Mouse (Mus musculus): ENCODE measurements around the gene Tbcel. TPM values are rescaled to one million over a fixed set of nuclear protein-coding genes. Genes with fewer than 3 reads are reported as not detected.

The Tbcel gene
- polyA plus RNA-seq, 1 experiment from 2014 or later = 4.7 TPM

- H3K4me1 ChIP-seq (ENCODE audit: insufficient read depth, low read length) = peaks cover 3% of the 10 kb centered on the region; the same call in 1 of the 2 replicates
- H3K9ac ChIP-seq (replicated peaks; ENCODE audit: low read length) = no peak overlapping the region
- 58% methylated on average over 4 of the region's 4 CpGs for WGBS
- H3K27me3 ChIP-seq (ENCODE audit: insufficient read depth, low read length) = no peaks in the 10 kb centered on the region
- no peak overlapping the region for H3K27ac ChIP-seq (ENCODE audit: low read length)
- H3K4me3 ChIP-seq (ENCODE audit: low read length) = no peak overlapping the region
- no peak for ATAC-seq (ENCODE audit: low FRiP score, low TSS enrichment)
- no peaks in the 10 kb centered on the region for H3K9me3 ChIP-seq (ENCODE audit: low read length)
- no peak overlapping the region for H3K4me2 ChIP-seq (replicated peaks; ENCODE audit: low read depth, low read length)
- no peaks in the 10 kb centered on the region for H3K36me3 ChIP-seq (ENCODE audit: insufficient read depth, low read length)
These were observed 101.9 kb downstream of the Tbcel start for GRCm38 (mm10) chr9:42405736-42406135.

GRCm38 (mm10) chr9:42401486-42401885 is 106.1 kb downstream of the Tbcel start:
- Histone ChIP-seq H3K9ac (replicated peaks; ENCODE audit: low read length) (no peak overlapping the region), H3K9me3 (ENCODE audit: low read length) (no peaks in the 10 kb centered on the region), H3K36me3 (ENCODE audit: insufficient read depth, low read length) (no peaks in the 10 kb centered on the region), H3K27ac (ENCODE audit: low read length) (no peak overlapping the region), H3K4me2 (replicated peaks; ENCODE audit: low read depth, low read length) (no peak overlapping the region), H3K4me3 (ENCODE audit: low read length) (no peak overlapping the region), H3K27me3 (ENCODE audit: insufficient read depth, low read length) (0 out of 2 replicates have a peak, but pooled peaks cover 8% of the 10 kb centered on the region), H3K4me1 (ENCODE audit: insufficient read depth, low read length) (no peaks in the 10 kb centered on the region)
- 0 out of 2 replicates have a peak, but pooled peaks have one; percentile 15 for ATAC-seq (ENCODE audit: low FRiP score, low TSS enrichment)
- 74% methylated on average over 6 of the region's 6 CpGs for WGBS

- Histone ChIP-seq H3K9me3 (ENCODE audit: low read length) (no peaks in the 10 kb centered on the region), H3K4me2 (replicated peaks; ENCODE audit: low read depth, low read length) (no peak within 1 kb of the TSS), H3K27ac (ENCODE audit: low read length) (no peak within 1 kb of the TSS), H3K4me3 (ENCODE audit: low read length) (no peak within 1 kb of the TSS), H3K9ac (replicated peaks; ENCODE audit: low read length) (no peak within 1 kb of the TSS), H3K27me3 (ENCODE audit: insufficient read depth, low read length) (0 out of 2 replicates have a peak, but pooled peaks cover 8% of the 10 kb centered on the region), H3K4me1 (ENCODE audit: insufficient read depth, low read length) (peaks cover 7% of the 10 kb centered on the region), H3K36me3 (ENCODE audit: insufficient read depth, low read length) (no peaks in the 10 kb centered on the region)
- ATAC-seq (ENCODE audit: low FRiP score, low TSS enrichment) = no peak
- 74% methylated on average over 6 of the region's 6 CpGs for WGBS
These were observed 107.8 kb downstream of the Tbcel start, which contains the start of gene Tecta for GRCm38 (mm10) chr9:42399829-42400228. Tecta (minus strand) TSS chr9:42399929.

- WGBS = 69% methylated on average over 2 of the region's 2 CpGs
- no peak overlapping the region for H3K9ac ChIP-seq (replicated peaks; ENCODE audit: low read length)
- no peak overlapping the region for H3K4me2 ChIP-seq (replicated peaks; ENCODE audit: low read depth, low read length)
These were observed 111.5 kb downstream of the Tbcel start for GRCm38 (mm10) chr9:42396141-42396540.

GRCm38 (mm10) chr9:42394903-42395302 is 112.7 kb downstream of the Tbcel start:
- Histone ChIP-seq H3K9me3 (ENCODE audit: low read length) (no peaks in the 10 kb centered on the region), H3K4me3 (ENCODE audit: low read length) (no peak overlapping the region), H3K4me1 (ENCODE audit: insufficient read depth, low read length) (peaks cover 22% of the 10 kb centered on the region), H3K4me2 (replicated peaks; ENCODE audit: low read depth, low read length) (no peak overlapping the region), H3K27me3 (ENCODE audit: insufficient read depth, low read length) (0 out of 2 replicates have a peak, but pooled peaks cover 8% of the 10 kb centered on the region), H3K27ac (ENCODE audit: low read length) (no peak overlapping the region), H3K36me3 (ENCODE audit: insufficient read depth, low read length) (no peaks in the 10 kb centered on the region), H3K9ac (replicated peaks; ENCODE audit: low read length) (no peak overlapping the region)
- no peak for ATAC-seq (ENCODE audit: low FRiP score, low TSS enrichment)
- WGBS = 23% methylated on average over 6 of the region's 6 CpGs

More at GRCm38 (mm10) chr9:42396141-42396540, 111.5 kb downstream of the Tbcel start:
- Histone ChIP-seq H3K27ac (ENCODE audit: low read length) (no peak overlapping the region), H3K4me3 (ENCODE audit: low read length) (no peak overlapping the region), H3K4me1 (ENCODE audit: insufficient read depth, low read length) (peaks cover 17% of the 10 kb centered on the region), H3K36me3 (ENCODE audit: insufficient read depth, low read length) (no peaks in the 10 kb centered on the region), H3K9me3 (ENCODE audit: low read length) (no peaks in the 10 kb centered on the region), H3K27me3 (ENCODE audit: insufficient read depth, low read length) (0 out of 2 replicates have a peak, but pooled peaks cover 8% of the 10 kb centered on the region)
- no peak for ATAC-seq (ENCODE audit: low FRiP score, low TSS enrichment)

- ATAC-seq (ENCODE audit: low FRiP score, low TSS enrichment) = no peak
- Histone ChIP-seq H3K27me3 (ENCODE audit: insufficient read depth, low read length) (peaks cover 8% of the 10 kb centered on the region; the same call in 1 of the 2 replicates), H3K4me3 (ENCODE audit: low read length) (no peak overlapping the region), H3K4me1 (ENCODE audit: insufficient read depth, low read length) (peaks cover 22% of the 10 kb centered on the region), H3K9me3 (ENCODE audit: low read length) (no peaks in the 10 kb centered on the region), H3K4me2 (replicated peaks; ENCODE audit: low read depth, low read length) (no peak overlapping the region), H3K27ac (ENCODE audit: low read length) (no peak overlapping the region), H3K36me3 (ENCODE audit: insufficient read depth, low read length) (no peaks in the 10 kb centered on the region), H3K9ac (replicated peaks; ENCODE audit: low read length) (no peak overlapping the region)
- WGBS = 43% methylated on average over 8 of the region's 8 CpGs
These were observed 113.3 kb downstream of the Tbcel start for GRCm38 (mm10) chr9:42394321-42394720.

GRCm38 (mm10) chr9:42392927-42393326 is 114.7 kb downstream of the Tbcel start:
- Histone ChIP-seq H3K4me2 (replicated peaks; ENCODE audit: low read depth, low read length) (no peak overlapping the region), H3K4me3 (ENCODE audit: low read length) (no peak overlapping the region), H3K9ac (replicated peaks; ENCODE audit: low read length) (no peak overlapping the region), H3K27ac (ENCODE audit: low read length) (no peak overlapping the region), H3K36me3 (ENCODE audit: insufficient read depth, low read length) (no peaks in the 10 kb centered on the region), H3K4me1 (ENCODE audit: insufficient read depth, low read length) (peaks cover 22% of the 10 kb centered on the region), H3K9me3 (ENCODE audit: low read length) (no peaks in the 10 kb centered on the region), H3K27me3 (ENCODE audit: insufficient read depth, low read length) (peaks cover 12% of the 10 kb centered on the region)
- 48% methylated on average over 6 of the region's 6 CpGs for WGBS
- no peak for ATAC-seq (ENCODE audit: low FRiP score, low TSS enrichment)

- H3K36me3 ChIP-seq (ENCODE audit: insufficient read depth, low read length) = no peaks in the 10 kb centered on the region
- no peak overlapping the region for H3K4me2 ChIP-seq (replicated peaks; ENCODE audit: low read depth, low read length)
- peaks cover 8% of the 10 kb centered on the region; the same call in 1 of the 2 replicates for H3K4me1 ChIP-seq (ENCODE audit: insufficient read depth, low read length)
- peaks cover 5% of the 10 kb centered on the region for H3K27me3 ChIP-seq (ENCODE audit: insufficient read depth, low read length)
- no peak overlapping the region for H3K4me3 ChIP-seq (ENCODE audit: low read length)
- no peak overlapping the region for H3K27ac ChIP-seq (ENCODE audit: low read length)
- 58% methylated on average over 4 of the region's 4 CpGs for WGBS
- H3K9me3 ChIP-seq (ENCODE audit: low read length) = no peaks in the 10 kb centered on the region
- no peak for ATAC-seq (ENCODE audit: low FRiP score, low TSS enrichment)
- H3K9ac ChIP-seq (replicated peaks; ENCODE audit: low read length) = no peak overlapping the region
These were observed 119.1 kb downstream of the Tbcel start for GRCm38 (mm10) chr9:42388490-42388889.

- no peak overlapping the region for H3K9ac ChIP-seq (replicated peaks; ENCODE audit: low read length)
- peaks cover 5% of the 10 kb centered on the region; the same call in 1 of the 2 replicates for H3K4me1 ChIP-seq (ENCODE audit: insufficient read depth, low read length)
- H3K36me3 ChIP-seq (ENCODE audit: insufficient read depth, low read length) = no peaks in the 10 kb centered on the region
- WGBS = 68% methylated on average over 8 of the region's 8 CpGs
- no peaks in the 10 kb centered on the region for H3K9me3 ChIP-seq (ENCODE audit: low read length)
- H3K4me2 ChIP-seq (replicated peaks; ENCODE audit: low read depth, low read length) = no peak overlapping the region
- ATAC-seq (ENCODE audit: low FRiP score, low TSS enrichment) = no peak
- peaks cover 5% of the 10 kb centered on the region for H3K27me3 ChIP-seq (ENCODE audit: insufficient read depth, low read length)
- no peak overlapping the region for H3K4me3 ChIP-seq (ENCODE audit: low read length)
- H3K27ac ChIP-seq (ENCODE audit: low read length) = no peak overlapping the region
These were observed 120.6 kb downstream of the Tbcel start for GRCm38 (mm10) chr9:42387038-42387437.

GRCm38 (mm10) chr9:42385656-42386055 is 122.0 kb downstream of the Tbcel start:
- WGBS = 65% methylated on average over 13 of the region's 13 CpGs
- peaks cover 5% of the 10 kb centered on the region for H3K27me3 ChIP-seq (ENCODE audit: insufficient read depth, low read length)
- H3K27ac ChIP-seq (ENCODE audit: low read length) = no peak overlapping the region
- H3K9ac ChIP-seq (replicated peaks; ENCODE audit: low read length) = no peak overlapping the region
- ATAC-seq (ENCODE audit: low FRiP score, low TSS enrichment) = no peak
- H3K4me2 ChIP-seq (replicated peaks; ENCODE audit: low read depth, low read length) = no peak overlapping the region
- no peaks in the 10 kb centered on the region for H3K36me3 ChIP-seq (ENCODE audit: insufficient read depth, low read length)
- H3K4me3 ChIP-seq (ENCODE audit: low read length) = no peak overlapping the region
- H3K9me3 ChIP-seq (ENCODE audit: low read length) = no peaks in the 10 kb centered on the region
- peaks cover 3% of the 10 kb centered on the region; the same call in 1 of the 2 replicates for H3K4me1 ChIP-seq (ENCODE audit: insufficient read depth, low read length)
